Comparison of ENCODE assay signal across 26 mouse cellular contexts in the genomic region with DNA sequence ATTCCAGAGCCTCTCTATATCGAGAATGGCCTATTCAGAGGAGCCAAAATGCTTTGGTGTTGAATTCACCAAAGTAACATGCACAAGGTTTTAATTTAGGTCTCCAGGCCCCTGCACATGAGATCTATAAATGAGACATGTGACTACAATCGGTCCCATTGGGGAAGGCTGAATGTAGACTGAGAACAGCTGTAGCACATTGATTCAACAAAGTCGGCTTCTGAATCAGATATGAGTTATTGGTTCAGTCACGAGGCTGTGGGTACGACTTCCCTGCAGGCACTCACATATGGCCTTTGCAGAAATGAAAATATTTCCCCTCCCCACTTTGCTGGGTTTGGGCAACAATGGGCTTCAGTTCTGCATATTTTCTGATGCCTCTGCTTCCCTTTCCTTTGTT.
DNase-seq lines count a peak whose midpoint lies in the region; ATAC-seq and TF ChIP-seq lines count a peak whose summit lies in the region.
"Had no signal": no experiment of that assay in that cellular context is flagged by ENCODE, and none has a peak within 500 bp of the region (broad histone marks: within the 10 kb centered on the region; RNA-seq: fewer than 3 reads in every experiment).

No protein-coding gene starts in this region.

- DNase-seq in heart, adult 11 months = peak; percentile 48
- no peak for DNase-seq in heart, adult 9 months (ENCODE audit: low spot score in 2 of 2)
- peak; percentile 12 for DNase-seq in brain, embryonic 14.5 days (ENCODE audit: low read depth)
- peak; percentile 82 for DNase-seq in limb, embryonic 14.5 days (ENCODE audit: low spot score)
- no peak for DNase-seq in cerebellum, adult 11-12 months
- no peak for DNase-seq in heart, postnatal 36 days
- DNase-seq: adrenal gland, adult 2 months; cerebellum, adult 2 months; cerebellum, postnatal 25 days; gastrocnemius, postnatal 10 days; heart, adult 18-20 months; heart, postnatal 14 days; kidney, adult 2 months; liver, embryonic 13.5 days; lung, adult 2 months; right cerebral cortex, postnatal 14 days; spleen, adult 18-20 months had no signal

- no peak overlapping the region for H3K9ac ChIP-seq in limb, embryonic 14.5 days (ENCODE audit: low read depth, low read length, severe bottlenecking)
- H3K9ac ChIP-seq: forebrain, embryonic 13.5 days; heart, embryonic 13.5 days; liver, embryonic 13.5 days; midbrain, embryonic 13.5 days had no signal

- peak overlapping the region; percentile 93 for H3K27ac ChIP-seq in embryonic fibroblast, embryonic 13.5 days (ENCODE audit: insufficient read depth, low read length)
- peak overlapping the region; percentile 73 for H3K27ac ChIP-seq in limb, embryonic 14.5 days (replicated peaks; ENCODE audit: low read depth, low read length)
- H3K27ac ChIP-seq: forebrain, embryonic 13.5 days; heart, embryonic 13.5 days; kidney, postnatal 0 days; left cerebral cortex, adult 2 months; liver, embryonic 13.5 days; midbrain, embryonic 13.5 days had no signal

- no peaks in the 10 kb centered on the region for H3K36me3 ChIP-seq in limb, embryonic 14.5 days (ENCODE audit: control insufficient read depth, insufficient read depth, low read length)
- H3K36me3 ChIP-seq: heart, embryonic 13.5 days; liver, embryonic 13.5 days; midbrain, embryonic 13.5 days had no signal

- no peak overlapping the region for H3K4me2 ChIP-seq in limb, embryonic 14.5 days (replicated peaks; ENCODE audit: low read depth, low read length, severe bottlenecking)
- H3K4me2 ChIP-seq: forebrain, embryonic 13.5 days; heart, embryonic 13.5 days; liver, embryonic 13.5 days; midbrain, embryonic 13.5 days had no signal

- ATAC-seq in limb, embryonic 14.5 days (ENCODE audit: low FRiP score, low read depth) = peak; percentile 82
- ATAC-seq: CD4-positive, CD25-positive, alpha-beta regulatory T cell, adult 4 months; forebrain, embryonic 13.5 days; midbrain, embryonic 13.5 days; Patski had no signal

- H3K4me3 ChIP-seq in embryonic fibroblast, embryonic 13.5 days (ENCODE audit: insufficient read depth, low read length) = no peak overlapping the region
- H3K4me3 ChIP-seq in limb, embryonic 14.5 days (replicated peaks; ENCODE audit: low read length) = no peak overlapping the region
- H3K4me3 ChIP-seq: erythroblast, embryonic 14.5 days; forebrain, embryonic 13.5 days; heart, embryonic 13.5 days; left cerebral cortex, adult 2 months; liver, embryonic 13.5 days; midbrain, embryonic 13.5 days had no signal

- TF ChIP-seq POLR2A in brain, embryonic 14.5 days (IDR thresholded peaks at IDR 0.05; ENCODE audit: borderline replicate concordance, extremely low read depth, insufficient read depth, insufficient read length, poor library complexity, severe bottlenecking) = no peak
- TF ChIP-seq POLR2A in embryonic fibroblast, embryonic 13.5 days (IDR thresholded peaks at IDR 0.05; ENCODE audit: low read depth, low read length) = no peak
- no peak for TF ChIP-seq POLR2A in limb, embryonic 14.5 days (IDR thresholded peaks at IDR 0.05; ENCODE audit: borderline replicate concordance, extremely low read depth, insufficient read depth, insufficient read length)

- TF ChIP-seq CTCF in brain, embryonic 14.5 days (IDR thresholded peaks at IDR 0.05; ENCODE audit: borderline replicate concordance, extremely low read depth, insufficient read depth, insufficient read length) = no peak
- no peak for TF ChIP-seq CTCF in embryonic fibroblast, embryonic 13.5 days (IDR thresholded peaks at IDR 0.05; ENCODE audit: borderline replicate concordance, insufficient read depth, low read length)

- intact Hi-C loops in heart, postnatal 36 days (cut with DNase I) = no loop called here

- H3K4me1 ChIP-seq in embryonic fibroblast, embryonic 13.5 days (ENCODE audit: control insufficient read depth, insufficient read depth, low read length) = no peaks in the 10 kb centered on the region
- peaks cover 3% of the 10 kb centered on the region; the same call in 1 of the 2 replicates for H3K4me1 ChIP-seq in limb, embryonic 14.5 days (ENCODE audit: control insufficient read depth, insufficient read depth, low read length)
- H3K4me1 ChIP-seq: heart, embryonic 13.5 days; liver, embryonic 13.5 days had no signal

- WGBS in limb, embryonic 14.5 days = 25% methylated on average over 5 of the region's 5 CpGs

- no peaks in the 10 kb centered on the region for H3K27me3 ChIP-seq in limb, embryonic 14.5 days (ENCODE audit: control insufficient read depth, insufficient read depth, low read length)
- H3K27me3 ChIP-seq: forebrain, embryonic 13.5 days; heart, embryonic 13.5 days; liver, embryonic 13.5 days; midbrain, embryonic 13.5 days; Patski had no signal

- no peaks in the 10 kb centered on the region for H3K9me3 ChIP-seq in limb, embryonic 14.5 days (ENCODE audit: control insufficient read depth, low read length)
- H3K9me3 ChIP-seq: liver, embryonic 13.5 days; midbrain, embryonic 13.5 days had no signal

Comparison
In these comparisons a context has a peak if more than half of its experiments do, and no peak if none do; other contexts are left out.
1. DNase-seq: peak in heart, adult 11 months (single experiment), brain, embryonic 14.5 days (single experiment) and limb, embryonic 14.5 days (single experiment); none in heart, adult 9 months (0 of 2), cerebellum, adult 11-12 months (single experiment) and heart, postnatal 36 days (0 of 2).